Mouse (Mus musculus) cortical plate, adult 2 months (tissue): ENCODE measurements around the gene Odf2.

ENCODE experiments used
- CTCF ChIP-seq: fragments of 200-500 bp; IDR thresholded peaks from 2 replicates; pipeline ENCODE4 v1.5.1; 2011; ENCODE audit warnings: mild to moderate bottlenecking, control low read depth, low read length; ENCODE audit not compliant: insufficient read depth; ENCODE audit errors: extremely low read depth
- POLR2A ChIP-seq: fragments of 200-500 bp; IDR thresholded peaks from 2 replicates; pipeline ENCODE4 v1.6.1; 2011; ENCODE audit warnings: mild to moderate bottlenecking, low read length, control low read depth; ENCODE audit not compliant: insufficient read depth; ENCODE audit errors: extremely low read depth

GRCm38 (mm10) chr2:29872581-29873295 is 16.3 kb upstream of the Odf2 start:
- TF ChIP-seq CTCF (no peak), POLR2A (no peak)
